Mouse (Mus musculus) activated CD4-positive, CD25-positive, alpha-beta regulatory T cell, adult 4 months (primary cell): Measurements from ENCODE around the gene Gpr137b. TPM values are rescaled to one million over a fixed set of nuclear protein-coding genes. Genes with fewer than 3 reads are reported as not detected.
A peak's percentile ranks its signal among the peaks of the same experiment; 100 is the strongest.
"Not testable (repeated sequence)": the region's sequence is repeated elsewhere in the genome, so short reads cannot be mapped to it uniquely, and the experiment has no call there.

Experiments
- ATAC-seq: one replicate; pipeline ENCODE4 v1.8.0; 2017
- polyA plus RNA-seq, 2 experiments: library from polyadenylated mRNA; unstranded; fragments of 100-300 nt; shearing (Covaris generic); gene quantifications; one replicate each; pipeline ENCODE4 v1.2.1; 2017

Gpr137b gene
- polyA plus RNA-seq, result 1 to 10 TPM; 1.1 to 8.5 TPM

DNA sequence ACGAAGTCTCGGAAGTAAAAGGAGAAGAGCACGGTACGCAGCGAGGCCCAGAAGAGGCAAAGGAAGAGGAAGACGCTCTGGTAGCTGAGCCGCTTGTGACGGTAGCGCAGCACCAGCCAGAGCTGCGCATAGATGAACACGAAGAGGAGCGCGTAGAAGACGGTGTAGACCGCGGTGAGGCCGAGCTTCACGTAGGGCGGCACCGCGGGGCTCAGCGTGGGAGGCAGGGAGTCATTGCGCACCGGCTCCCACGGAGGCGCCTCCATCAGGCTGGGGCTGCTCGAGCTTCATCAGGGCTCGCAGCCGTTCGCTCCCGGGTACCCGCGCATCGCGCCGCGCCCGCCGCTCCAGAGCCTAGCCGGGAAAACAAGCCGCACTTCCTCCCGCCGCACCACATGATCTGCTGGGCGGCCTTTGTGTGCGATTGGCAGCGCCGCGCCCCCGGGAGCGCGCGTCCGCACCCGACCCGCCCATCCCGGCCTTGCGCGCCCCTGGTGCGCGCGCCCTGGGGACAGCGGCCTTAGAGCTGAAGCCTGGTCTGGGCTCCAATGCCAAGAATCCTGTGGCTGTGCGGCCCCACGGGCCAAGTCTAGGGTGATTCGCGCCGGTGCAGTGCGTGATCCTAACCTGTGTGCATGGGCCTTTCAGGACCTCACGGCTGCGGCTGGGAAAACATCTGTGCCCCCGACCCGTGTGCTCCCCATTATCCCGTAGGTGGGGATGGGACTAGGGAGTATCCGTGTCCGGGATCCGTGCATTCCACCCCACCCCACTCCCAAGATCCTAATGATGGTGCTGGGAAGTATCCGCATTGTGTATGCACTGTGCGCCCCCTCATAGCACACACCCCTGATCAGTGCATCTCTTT, at the start of gene Gpr137b:
Gene Gpr137b, minus strand, starts transcription at position 787 of the 868 bp plus-strand sequence.
- peak; percentile 71 for ATAC-seq

DNA sequence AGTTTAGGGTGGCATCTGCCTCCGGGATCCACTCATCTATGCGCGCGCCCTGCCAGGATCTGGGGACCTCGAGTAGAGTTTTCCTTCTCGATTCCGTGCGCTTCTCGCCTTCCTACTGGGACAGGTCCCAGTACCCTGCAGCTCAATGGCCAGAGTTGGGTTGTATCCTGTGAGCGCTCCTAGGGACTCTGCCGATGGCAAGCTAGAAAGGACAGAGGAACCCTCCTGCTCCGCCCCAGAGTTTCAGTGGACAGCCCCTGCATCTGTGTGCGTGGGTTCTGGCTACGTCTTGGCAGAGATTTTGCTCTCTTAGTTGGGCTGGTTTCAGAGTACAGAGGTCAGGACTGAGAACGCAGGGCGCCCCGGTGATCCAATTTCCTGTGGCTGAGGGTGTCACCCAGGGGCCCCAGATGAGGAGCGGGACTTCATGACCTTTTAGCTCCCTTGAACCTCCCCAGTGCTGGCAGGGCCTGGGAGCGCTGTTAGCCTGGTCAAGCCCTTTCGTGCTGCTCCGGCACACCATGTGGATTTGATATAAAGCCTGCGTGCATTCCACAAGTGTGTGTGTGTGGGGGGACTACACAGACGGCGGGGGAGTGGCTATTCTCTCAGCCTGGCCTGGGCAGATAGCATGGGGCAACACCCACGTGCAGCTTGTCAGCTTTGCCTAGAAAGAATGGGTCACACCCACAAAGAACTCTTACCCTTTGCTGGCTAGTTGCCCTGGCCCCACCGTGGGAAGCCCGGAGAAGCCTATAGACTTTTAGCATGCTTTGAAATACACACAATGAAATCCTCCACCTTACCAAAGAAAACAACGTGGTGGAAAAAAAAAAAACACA, 44.5 kb upstream of the Gpr137b start:
- ATAC-seq, result not testable (repeated sequence)

DNA sequence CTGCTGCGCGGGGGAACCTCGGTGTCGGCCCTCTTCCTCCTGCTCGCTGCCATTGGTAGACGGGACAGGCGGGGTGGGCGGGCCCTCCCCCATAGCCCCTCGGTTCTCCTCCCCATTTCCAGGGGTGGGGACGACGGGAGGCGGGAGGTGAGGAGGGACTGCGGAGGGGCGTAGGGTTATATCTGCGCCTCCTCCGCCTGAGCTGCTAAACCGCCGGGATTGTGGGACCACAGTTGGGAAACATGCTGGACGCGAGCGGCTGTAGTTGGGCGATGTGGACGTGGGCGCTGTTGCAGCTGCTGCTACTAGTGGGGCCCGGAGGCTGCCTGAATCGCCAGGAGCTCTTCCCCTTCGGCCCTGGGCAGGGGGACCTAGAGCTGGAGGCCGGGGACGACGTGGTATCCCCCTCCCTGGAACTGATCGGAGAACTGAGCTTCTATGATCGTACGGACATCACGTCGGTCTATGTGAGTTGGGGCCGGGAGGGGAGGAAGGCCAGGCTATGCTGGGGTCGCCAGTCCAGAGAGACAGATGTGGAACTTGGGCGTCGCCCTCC, 43.7 kb upstream of the Gpr137b start, which contains the start of gene Nid1:
Gene Nid1, plus strand, starts transcription at position 92 of the 556 bp plus-strand sequence.
- ATAC-seq, result not testable (repeated sequence)

DNA sequence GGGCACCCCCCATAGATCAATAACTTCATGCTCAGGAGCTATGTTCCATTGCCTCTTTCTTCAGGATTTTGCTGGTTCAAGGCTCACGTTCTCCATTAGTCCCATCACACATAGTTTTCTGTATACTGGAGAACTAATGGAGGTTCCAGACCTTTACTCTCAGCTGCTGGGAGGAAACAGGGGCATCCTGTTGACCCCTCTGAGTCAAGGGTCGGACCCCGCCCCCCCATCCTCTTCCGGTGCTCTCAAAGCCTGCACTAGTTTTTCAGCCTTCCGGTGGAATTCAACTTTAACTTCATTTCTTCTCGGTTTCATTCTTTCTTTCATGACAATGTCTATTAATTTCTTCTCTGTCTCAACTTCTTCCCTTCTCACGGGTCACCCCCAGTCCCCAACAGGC, 42.3 kb upstream of the Gpr137b start:
- ATAC-seq, result not testable (repeated sequence)

DNA sequence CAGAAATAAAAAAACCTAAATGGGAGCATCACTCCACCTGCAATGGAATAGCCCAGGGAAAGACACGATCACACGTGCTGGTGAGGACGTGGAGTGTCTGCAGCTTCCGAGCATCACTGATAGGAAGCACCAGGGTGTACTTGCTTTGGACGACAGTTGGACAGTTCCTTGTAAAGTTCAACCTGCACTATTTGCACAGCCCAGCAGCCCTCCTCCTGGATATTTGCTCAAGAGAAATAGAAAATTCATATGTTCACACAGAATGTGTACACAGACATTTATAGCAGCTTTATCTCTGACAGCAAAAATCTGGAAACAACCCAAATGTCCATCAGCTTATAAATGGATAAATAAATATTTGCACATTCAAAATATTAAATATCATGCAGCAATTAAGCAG, 29.5 kb upstream of the Gpr137b start:
- not testable (repeated sequence) for ATAC-seq

DNA sequence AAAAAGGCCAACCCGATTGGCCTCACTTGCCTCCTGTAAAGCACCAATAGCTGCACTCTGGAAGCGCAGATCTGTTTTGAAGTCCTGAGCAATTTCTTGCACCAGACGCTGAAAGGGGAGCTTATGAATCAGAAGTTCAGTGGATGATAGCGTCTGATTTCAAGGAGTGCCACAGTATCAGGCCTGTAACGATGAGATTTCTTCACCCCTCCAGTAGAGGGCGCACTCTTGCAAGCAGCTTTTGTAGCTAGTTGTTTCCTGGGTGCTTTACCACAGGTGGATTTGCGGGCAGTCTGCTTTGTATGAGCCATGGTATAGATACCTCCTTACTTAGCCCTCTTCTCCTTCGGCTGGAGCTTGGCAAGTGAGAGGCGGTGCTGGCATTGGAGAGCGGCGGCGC, 25.0 kb upstream of the Gpr137b start:
- ATAC-seq, result not testable (repeated sequence)

DNA sequence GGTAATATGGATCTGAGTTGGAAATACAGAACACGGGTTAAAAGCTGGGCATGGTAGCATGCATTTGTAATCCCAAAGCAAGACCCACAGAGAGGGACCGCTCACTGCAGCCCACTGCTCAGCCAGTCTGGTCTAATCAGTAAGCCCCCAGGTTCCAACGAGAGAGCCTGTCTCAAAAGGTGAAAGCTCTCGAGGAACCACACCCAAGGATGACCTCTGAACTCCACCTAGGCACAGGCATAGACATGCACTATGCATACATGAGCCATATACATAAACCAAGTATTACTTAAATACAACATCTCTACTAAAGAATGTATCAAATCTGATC, 22.2 kb upstream of the Gpr137b start:
- ATAC-seq, result not testable (repeated sequence)

DNA sequence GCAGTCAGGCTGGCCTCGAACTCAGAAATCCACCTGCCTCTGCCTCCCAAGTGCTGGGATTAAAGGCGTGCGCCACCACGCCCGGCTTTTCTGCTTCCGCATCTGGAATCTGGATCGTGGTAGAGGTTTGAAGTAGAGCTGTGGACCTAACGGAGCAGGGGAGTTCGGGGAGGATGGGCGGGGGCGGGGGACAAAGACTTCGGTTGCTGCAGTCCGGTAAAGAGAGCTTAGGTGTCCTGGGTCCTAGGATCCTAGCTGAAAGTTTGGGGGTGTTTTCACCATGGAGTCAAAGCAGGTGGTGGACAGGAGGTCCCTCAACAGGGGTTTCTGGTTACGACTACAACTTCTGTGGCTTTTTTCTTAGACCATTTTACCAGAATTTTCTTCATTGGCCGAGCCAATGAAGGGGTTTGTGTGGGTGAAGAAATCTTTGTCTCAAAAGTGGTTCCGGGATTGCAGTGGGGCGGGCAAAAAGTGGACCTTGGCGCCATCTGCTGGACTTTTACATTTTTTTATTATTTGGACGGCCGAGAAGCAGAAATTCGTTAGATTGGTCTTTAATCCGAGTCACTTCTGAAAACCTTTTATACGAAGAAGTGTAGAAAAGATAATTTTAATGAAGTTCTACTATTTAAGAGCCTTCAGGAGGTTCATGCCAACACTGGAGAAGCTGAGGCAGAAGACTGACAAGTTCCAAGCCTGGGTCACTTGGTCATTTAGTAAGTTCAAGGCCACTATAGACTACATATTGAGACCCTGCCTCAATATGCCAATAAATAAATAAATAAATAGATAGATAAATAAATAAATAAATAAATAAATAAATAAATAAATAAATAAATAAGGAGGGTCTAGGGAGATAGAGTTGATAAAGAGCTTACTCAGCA, 21.5 kb upstream of the Gpr137b start:
- peak; percentile 40 for ATAC-seq

DNA sequence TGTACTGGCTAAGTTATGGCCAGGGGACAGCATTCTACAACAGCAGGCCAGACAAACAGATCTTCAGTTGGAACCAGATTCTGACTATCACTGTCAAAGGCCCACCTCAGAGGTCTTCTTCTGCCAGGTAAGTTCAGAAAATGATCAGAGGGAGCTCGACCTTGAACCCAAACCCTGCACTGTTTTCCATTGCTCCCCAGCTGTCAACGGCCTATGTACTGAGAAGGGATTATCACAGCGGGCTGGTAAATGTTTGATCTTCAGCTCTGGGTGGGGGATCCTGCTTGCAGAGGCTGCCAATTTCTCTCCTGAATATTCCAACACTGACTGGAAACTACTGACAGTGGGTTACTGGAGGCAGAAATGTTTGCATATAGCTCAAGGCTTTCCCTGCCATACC, 20.4 kb upstream of the Gpr137b start:
- no peak for ATAC-seq

DNA sequence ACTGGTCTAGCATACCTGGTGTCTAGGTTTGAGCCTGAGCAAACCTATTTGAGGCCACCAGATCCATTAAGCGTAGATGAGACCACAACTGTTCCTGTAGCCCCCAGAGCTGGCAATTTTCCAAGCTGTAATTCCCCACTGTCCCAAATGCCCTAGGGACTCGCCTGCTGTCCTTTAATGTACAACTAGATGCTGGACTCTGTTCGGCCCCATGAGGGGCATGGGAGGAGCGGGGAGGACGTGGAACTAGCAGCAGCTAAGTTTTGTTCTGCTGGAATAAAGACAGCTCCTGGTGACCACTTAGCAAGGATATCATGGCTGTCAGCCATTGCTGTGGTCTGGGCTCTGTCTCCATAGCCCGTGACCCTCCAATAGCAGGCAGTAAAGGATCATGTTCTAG, 11.7 kb upstream of the Gpr137b start:
- not testable (repeated sequence) for ATAC-seq

DNA sequence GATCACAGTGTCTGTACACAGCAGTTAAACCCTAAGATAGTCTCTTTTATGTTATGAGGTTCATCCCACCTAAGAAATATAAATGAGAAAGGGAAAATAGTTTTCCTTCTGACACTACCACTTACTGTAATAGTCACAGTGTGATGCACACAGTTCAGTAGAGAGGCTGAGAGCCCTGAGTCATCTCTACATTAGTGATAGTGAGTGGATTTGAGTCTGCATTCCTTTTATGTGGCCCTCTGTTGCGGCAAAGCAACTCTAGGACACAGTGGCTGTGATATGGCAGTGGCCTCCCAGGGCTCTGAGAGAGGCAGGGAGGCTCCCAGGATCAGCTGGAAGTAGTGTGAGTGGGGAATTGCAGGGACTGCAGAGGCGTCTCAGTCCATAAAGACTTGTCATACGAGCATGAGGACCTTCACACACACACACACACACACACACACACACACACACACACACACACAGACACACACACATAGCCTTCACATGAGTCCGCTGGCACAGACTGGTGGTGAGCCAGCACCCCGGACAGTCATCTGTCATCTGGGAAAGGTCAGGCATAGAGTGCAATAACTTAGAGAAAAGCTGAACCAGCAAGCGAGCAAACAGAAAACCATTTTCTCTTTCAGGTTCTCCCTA, 10.8 kb upstream of the Gpr137b start:
- not testable (repeated sequence) for ATAC-seq

DNA sequence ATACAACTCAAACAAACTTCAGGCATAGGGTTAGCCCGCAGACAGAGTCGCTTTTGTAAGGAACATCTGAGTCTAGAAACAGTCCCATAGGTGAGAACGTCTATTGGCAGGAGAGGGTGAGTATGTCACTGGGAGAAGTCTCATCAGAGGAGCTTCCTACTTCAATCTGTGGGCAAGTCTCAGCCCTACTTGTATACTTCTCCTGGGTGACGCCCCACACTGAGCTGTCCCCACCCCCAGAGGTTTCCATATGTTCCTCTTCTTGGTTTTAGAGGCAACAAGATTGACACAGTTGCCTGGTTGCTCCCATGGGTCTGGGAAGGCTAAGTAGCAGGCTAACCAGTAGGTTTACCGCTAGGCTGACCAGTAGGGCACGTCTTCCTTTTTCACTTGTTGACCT, 10.0 kb upstream of the Gpr137b start:
- not testable (repeated sequence) for ATAC-seq

DNA sequence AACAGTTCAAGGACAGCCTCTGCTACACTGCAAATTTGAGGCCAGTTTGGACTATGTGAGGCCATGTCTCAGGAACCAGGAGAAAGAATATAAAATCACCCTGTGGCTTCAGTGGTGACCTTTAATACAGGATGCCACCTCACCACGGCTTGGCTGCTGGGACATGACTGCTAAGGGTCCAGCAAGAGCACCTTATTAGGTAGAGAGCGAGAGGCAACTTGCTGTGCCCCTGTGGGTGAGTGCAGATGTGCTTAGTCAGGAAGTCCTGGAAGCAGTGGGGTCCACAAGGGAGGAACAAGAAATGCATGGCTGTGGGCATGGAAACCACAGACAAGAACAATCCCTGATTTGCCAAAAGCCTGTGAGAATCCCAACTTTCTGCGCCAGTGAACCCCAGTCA, 9.6 kb upstream of the Gpr137b start:
- ATAC-seq, result not testable (repeated sequence)

DNA sequence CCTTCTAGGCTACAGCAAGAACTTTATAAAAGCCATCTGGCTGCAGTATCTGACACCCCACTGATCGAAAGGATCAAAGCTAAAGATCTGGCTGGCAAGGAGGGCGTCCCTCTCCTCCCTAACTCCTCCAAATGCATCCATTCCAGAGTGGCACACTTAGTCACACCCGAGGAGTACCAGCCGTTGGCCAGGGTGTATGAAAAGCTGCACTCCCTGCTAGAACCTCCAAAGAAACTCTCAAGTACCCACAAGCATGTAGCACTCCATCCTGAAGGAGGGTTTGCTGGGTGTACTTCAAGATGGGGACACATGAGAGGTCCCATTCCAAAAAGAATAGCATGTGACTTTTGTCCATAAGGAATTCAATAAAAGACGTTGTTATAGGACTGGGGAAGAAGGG, 9.0 kb upstream of the Gpr137b start:
- not testable (repeated sequence) for ATAC-seq

DNA sequence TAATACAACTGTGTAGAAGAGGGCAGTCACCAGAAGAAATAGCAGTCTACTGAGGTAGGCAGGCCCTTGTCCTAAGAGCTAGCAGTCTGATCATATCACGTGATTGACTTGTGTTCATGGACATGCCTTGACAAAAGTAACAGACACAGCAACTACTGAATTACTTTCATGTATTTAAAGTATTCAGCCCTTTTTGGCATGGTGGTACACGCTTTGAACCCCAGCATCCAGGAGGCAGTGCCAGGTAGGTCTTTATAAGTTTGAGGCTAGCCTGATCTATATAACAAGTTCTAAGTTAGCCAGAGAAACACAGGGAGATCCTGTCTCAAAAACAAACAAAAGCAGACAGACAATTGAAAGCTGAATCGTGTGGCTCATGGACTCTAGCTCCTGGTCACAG, 7.0 kb upstream of the Gpr137b start:
- not testable (repeated sequence) for ATAC-seq

DNA sequence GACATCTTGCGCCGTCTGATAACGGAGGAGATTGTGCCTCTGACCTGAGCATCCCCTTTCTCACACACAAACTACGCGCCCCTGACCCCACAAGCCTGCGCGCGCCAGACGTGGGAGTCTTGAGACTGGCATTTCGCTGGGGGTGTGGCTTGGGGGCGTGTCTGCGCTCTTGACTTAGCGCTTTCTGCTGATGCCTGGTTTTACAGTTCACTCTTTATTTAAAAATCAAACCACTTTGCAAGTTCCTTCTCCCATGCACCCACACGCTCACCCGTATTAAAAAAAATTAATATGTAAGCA, 232 bp upstream of the Gpr137b start:
- ATAC-seq, result not testable (repeated sequence)

DNA sequence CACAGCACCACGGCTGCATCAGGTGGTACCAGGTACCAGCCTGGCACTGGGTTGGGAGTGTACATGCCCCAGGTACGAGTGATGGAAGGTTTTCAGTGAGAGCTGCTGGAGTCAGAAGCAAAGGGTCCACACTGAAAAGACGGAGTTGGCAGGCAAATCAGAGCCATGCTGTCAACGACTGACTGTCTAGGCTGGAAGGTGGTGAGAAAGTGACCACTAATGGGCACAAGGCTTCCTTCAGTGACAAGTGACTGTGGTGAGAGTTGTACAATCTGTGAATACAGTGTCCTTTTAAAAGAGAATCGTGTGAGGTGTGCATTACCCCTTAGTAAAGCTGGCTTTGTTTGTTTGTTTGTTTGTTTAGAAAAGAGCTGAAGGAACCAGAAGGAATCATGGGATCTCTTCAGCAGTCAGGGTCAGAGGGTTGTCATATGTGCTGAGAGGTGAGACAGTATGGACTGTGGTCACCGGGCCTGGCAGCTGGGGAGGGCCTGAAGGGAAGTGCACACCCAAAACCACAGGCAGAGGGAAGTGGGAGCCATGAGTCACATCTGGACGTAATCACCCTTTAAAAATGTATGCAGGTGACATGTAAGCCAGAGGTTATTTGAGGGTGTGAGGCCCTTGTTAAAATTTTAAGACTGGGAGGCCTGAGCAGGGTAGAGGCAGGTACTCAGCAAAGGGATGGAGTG, 15.5 kb downstream of the Gpr137b start:
- peak; percentile 40 for ATAC-seq

DNA sequence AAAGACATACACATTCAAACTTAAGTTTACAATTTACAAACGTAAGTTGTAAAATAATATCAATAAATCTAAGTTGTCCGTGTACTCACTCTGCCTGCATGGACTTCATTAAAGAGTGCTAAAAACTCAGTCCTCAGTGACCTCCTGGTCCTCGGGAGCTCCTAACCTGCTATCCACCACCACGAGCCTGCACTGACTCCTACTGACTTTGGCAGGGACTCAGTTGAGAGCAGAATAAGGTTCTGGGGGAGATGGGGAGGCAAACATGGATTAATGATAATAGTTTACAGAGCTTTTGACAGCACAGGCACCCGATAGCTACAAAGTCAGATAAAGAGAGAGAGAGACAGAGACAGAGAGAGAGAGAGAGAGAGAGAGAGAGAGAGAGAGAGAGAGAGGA, 16.6 kb downstream of the Gpr137b start:
- no peak for ATAC-seq

DNA sequence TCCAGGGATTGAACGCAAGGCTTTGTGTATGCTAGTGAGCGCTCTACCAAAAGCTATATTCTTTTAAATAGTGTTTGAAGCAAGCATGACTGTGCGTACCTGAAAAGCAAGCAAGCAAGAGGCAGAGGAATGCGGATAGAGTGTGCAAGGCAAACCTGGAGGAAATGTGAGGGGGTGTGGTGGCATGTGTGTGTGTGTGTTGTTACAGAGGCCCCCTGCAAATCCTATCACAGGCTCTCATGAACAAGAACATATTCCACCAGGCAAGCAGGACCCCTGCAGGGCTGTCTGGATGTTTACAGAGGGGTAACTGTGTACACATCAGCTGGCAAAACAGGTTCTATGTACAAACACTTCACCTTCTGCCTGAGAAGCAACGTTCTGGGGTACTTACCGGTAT, 19.8 kb downstream of the Gpr137b start:
- ATAC-seq, result not testable (repeated sequence)

DNA sequence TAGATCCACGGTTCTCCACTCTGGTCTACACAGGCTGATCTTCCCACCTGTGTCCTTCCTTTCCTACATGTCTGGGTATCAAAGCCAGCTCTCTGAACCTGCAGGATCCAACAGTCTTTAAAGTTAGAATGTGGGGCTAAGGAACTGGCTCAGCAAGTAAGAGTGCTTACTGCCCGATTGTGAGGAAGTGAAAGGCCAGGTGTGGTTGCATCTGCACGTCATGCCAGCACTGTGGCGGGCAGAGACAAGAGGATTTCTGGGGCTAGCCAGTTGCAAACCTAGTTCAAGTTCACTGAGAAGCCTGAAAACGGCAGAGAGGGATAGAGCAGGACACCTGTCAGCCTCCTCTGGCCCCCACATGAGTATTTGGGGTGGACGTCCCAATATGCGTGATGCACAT, 22.4 kb downstream of the Gpr137b start:
- ATAC-seq, result not testable (repeated sequence)

DNA sequence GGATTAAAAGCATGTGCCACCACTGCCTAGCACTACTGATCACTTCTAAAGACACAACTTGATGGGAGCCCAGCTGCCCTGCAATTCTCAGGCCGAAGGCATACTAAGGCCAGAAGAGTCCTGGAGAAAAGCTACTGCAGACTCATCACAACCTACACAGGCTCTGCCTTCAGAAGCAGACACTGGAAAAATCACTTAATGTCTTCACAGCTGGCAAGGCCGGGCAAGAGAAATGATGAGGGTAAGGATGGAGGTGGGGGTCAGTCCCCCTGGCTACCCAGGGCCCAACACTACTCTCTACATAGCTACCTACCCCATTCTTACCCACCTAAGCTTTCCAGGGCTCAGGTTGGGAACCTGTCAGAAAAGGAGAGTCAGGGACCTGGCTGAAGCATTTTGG, 27.4 kb downstream of the Gpr137b start:
- not testable (repeated sequence) for ATAC-seq
